Mouse (Mus musculus): ENCODE measurements around the gene Edem2. TPM values are rescaled to one million over a fixed set of nuclear protein-coding genes. Genes with fewer than 3 reads are reported as not detected.

Edem2 gene
- polyA plus RNA-seq, 1 experiment from 2014 or later, result 42.3 TPM

DNA sequence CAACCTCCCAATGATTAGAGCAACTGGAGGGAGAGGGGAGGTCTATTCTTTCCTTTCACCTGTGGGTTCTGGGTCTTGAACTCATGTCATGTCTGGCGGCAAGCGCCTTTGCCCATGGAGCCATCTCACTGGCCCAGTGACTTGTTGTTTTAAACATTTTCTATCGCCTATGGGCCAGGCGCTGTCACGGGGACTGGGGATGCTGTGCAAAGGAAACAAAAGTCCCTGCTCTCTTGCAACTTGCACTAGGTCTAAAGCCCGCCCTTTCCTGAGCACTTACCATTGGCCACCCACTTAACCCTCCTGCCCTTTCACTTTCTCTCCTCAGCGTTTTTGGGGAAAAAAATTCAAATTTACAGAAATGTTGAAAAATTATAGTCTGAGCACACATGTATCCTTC, 32.4 kb downstream of the Edem2 start:
- Histone ChIP-seq H3K9ac (replicated peaks; ENCODE audit: low read depth, low read length) (no peak overlapping the region), H3K27ac (ENCODE audit: low read depth, low read length) (no peak overlapping the region), H3K36me3 (ENCODE audit: control insufficient read depth, insufficient read depth, low read length) (peaks cover 8% of the 10 kb centered on the region), H3K27me3 (ENCODE audit: control insufficient read depth, insufficient read depth, low read length) (no peaks in the 10 kb centered on the region), H3K4me2 (ENCODE audit: low read depth, low read length) (no peak overlapping the region), H3K9me3 (ENCODE audit: control insufficient read depth, low read length) (no peaks in the 10 kb centered on the region), H3K4me1 (ENCODE audit: control insufficient read depth, insufficient read depth, low read length) (no peaks in the 10 kb centered on the region), H3K4me3 (ENCODE audit: low read depth, low read length) (no peak overlapping the region)
- 77% methylated on average over 7 of the region's 7 CpGs for WGBS
- ATAC-seq (ENCODE audit: low read depth), result no peak

DNA sequence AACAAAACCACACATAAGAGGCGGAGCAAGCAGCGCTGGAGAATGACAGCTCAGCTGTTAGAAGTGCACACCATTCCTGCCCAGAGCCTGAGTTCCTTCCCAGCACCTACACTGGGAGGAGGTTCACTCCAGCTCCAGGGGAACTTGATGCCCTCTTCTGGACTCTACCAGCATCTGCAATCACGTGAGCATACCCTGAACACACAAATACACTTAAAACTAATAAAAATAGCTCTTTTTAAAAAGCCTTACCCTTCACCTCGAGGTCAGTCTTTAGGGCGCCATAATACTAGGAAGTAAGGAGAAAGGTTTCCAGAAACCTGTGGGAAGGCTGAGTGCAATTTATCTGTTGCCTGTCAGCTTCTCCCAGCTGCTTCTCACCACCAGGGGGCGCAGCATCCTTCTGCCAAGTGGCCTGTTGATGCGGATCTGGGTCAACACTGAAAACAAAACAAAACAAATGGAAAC, 33.1 kb downstream of the Edem2 start:
- ATAC-seq (ENCODE audit: low read depth), result no peak
- Histone ChIP-seq H3K4me3 (ENCODE audit: low read depth, low read length) (no peak overlapping the region), H3K9ac (replicated peaks; ENCODE audit: low read depth, low read length) (no peak overlapping the region), H3K9me3 (ENCODE audit: control insufficient read depth, low read length) (no peaks in the 10 kb centered on the region), H3K36me3 (ENCODE audit: control insufficient read depth, insufficient read depth, low read length) (peaks cover under 1% of the 10 kb centered on the region; the same call in 1 of the 2 replicates), H3K27ac (ENCODE audit: low read depth, low read length) (no peak overlapping the region), H3K4me2 (ENCODE audit: low read depth, low read length) (no peak overlapping the region), H3K4me1 (ENCODE audit: control insufficient read depth, insufficient read depth, low read length) (peaks cover 2% of the 10 kb centered on the region), H3K27me3 (ENCODE audit: control insufficient read depth, insufficient read depth, low read length) (no peaks in the 10 kb centered on the region)
- 14% methylated on average over 7 of the region's 7 CpGs for WGBS

DNA sequence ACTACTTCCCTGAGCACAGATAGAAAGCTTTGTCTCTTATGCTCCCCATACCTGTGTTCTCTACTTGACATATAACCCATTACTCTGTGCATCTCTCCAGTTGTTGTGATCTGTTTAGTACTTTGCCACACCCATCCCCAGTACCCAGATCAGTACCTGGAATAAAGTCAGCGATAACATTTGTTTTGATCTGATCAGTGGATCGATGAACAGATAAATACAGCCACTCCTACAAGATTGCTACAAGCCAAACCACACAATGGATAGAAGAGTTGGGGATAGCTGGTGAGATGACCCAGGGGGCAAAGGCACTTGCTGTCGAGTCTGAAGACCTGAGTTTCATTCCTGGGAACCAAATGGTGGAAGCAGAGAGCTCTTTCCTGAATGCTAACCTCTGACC, 34.0 kb downstream of the Edem2 start:
- H3K27me3 ChIP-seq (ENCODE audit: control insufficient read depth, insufficient read depth, low read length), result no peaks in the 10 kb centered on the region
- no peak overlapping the region for H3K4me3 ChIP-seq (ENCODE audit: low read depth, low read length)
- H3K27ac ChIP-seq (ENCODE audit: low read depth, low read length), result no peak overlapping the region
- no peaks in the 10 kb centered on the region for H3K9me3 ChIP-seq (ENCODE audit: control insufficient read depth, low read length)
- H3K4me1 ChIP-seq (ENCODE audit: control insufficient read depth, insufficient read depth, low read length), result peaks cover 10% of the 10 kb centered on the region
- H3K9ac ChIP-seq (replicated peaks; ENCODE audit: low read depth, low read length), result no peak overlapping the region
- ATAC-seq (ENCODE audit: low read depth), result no peak
- H3K36me3 ChIP-seq (ENCODE audit: control insufficient read depth, insufficient read depth, low read length), result no peaks in the 10 kb centered on the region
- no peak overlapping the region for H3K4me2 ChIP-seq (ENCODE audit: low read depth, low read length)
- WGBS, result 77% methylated on average over 3 of the region's 3 CpGs

DNA sequence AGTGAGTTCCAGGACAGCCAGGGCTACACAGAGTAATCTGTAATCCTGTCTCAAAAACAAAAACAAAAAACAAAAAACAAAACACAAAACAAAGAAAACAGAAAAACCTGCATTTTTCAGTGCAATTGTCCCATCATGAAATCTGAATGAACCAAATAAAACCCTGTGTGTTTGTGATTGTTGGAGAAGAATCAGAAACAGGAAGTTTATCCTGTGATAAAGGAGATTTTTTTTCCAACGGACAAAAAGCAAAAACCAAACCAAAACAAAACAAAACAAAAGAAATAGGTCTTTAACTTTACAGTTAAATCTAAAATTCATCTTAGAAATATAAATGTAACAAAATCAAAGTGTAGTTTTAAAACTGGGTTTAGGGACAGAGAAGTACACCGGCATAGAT, 34.7 kb downstream of the Edem2 start:
- Histone ChIP-seq H3K4me3 (ENCODE audit: low read depth, low read length) (no peak overlapping the region), H3K9me3 (ENCODE audit: control insufficient read depth, low read length) (no peaks in the 10 kb centered on the region), H3K4me1 (ENCODE audit: control insufficient read depth, insufficient read depth, low read length) (peaks cover 14% of the 10 kb centered on the region), H3K27ac (ENCODE audit: low read depth, low read length) (no peak overlapping the region), H3K27me3 (ENCODE audit: control insufficient read depth, insufficient read depth, low read length) (no peaks in the 10 kb centered on the region), H3K9ac (replicated peaks; ENCODE audit: low read depth, low read length) (no peak overlapping the region), H3K4me2 (ENCODE audit: low read depth, low read length) (no peak overlapping the region), H3K36me3 (ENCODE audit: control insufficient read depth, insufficient read depth, low read length) (no peaks in the 10 kb centered on the region)
- WGBS, result 74% methylated on average over 2 of the region's 2 CpGs
- ATAC-seq (ENCODE audit: low read depth), result no peak

DNA sequence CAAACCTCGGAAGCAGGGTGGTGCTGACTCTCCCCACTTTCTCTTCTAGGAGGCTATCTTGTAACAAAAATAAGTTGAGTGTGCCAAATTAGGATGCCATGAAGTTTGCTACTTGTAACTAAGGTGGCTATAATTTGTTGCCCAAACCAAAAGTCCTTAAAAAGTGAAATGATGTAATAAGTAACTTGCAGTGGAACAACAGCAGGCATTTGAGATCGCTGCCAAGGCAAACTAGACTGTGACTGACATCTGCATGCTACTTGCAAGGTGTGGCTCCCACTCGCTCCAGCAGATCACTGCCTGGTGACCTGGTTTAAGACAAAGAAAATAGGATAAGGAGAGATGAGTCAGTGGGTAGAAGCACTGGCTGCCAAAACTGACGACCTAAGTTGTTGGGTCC, 36.1 kb downstream of the Edem2 start:
- no peak overlapping the region for H3K27ac ChIP-seq (ENCODE audit: low read depth, low read length)
- no peak overlapping the region for H3K4me3 ChIP-seq (ENCODE audit: low read depth, low read length)
- no peaks in the 10 kb centered on the region for H3K9me3 ChIP-seq (ENCODE audit: control insufficient read depth, low read length)
- H3K36me3 ChIP-seq (ENCODE audit: control insufficient read depth, insufficient read depth, low read length), result no peaks in the 10 kb centered on the region
- H3K4me2 ChIP-seq (ENCODE audit: low read depth, low read length), result no peak overlapping the region
- WGBS, result 81% methylated on average over 4 of the region's 4 CpGs
- no peak overlapping the region for H3K9ac ChIP-seq (replicated peaks; ENCODE audit: low read depth, low read length)
- no peaks in the 10 kb centered on the region for H3K27me3 ChIP-seq (ENCODE audit: control insufficient read depth, insufficient read depth, low read length)
- ATAC-seq (ENCODE audit: low read depth), result no peak
- peaks cover 17% of the 10 kb centered on the region for H3K4me1 ChIP-seq (ENCODE audit: control insufficient read depth, insufficient read depth, low read length)

DNA sequence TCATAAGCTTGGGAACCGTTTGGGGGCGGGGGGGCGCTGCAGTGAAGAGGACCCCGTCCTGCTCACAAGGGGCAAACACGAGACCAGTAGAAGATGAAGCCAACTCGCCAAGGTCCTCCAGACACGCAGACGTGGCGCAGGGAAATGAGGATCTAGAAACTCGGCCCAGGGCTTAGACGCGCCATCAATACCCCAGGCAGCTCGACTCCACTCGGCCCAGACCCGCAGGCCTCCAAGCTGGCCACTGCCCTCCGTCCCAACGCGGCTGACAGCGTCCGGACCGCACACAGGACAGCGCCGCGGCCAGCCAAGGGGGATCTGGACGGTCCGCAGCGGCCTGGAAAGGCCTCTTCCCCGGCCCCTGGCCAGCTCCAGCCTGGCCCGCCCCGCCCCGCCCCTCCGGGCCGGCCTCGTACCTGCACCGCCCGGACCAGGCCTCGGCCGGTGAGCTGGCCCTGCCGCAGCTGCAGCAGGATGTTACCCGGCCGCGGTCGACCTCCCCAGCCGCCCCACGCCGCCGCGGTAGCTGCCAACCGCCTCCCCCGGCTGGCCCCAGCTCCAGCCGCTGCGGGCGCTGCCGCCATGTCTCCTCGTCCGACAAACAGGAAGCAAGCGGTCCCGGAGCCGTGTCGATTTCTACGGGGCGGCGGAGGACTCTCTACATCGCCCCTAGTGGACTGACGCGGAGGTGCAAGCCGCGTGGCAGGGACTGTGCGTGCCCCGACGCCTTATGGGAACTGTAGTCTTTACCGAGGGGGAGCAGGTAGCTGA, 37.4 kb downstream of the Edem2 start, which contains the start of gene Trpc4ap:
Gene Trpc4ap, minus strand, starts transcription at position 662 of the 771 bp plus-strand sequence.
- H3K9ac ChIP-seq (replicated peaks; ENCODE audit: low read depth, low read length), result peak within 1 kb of the TSS; percentile 91
- H3K4me1 ChIP-seq (ENCODE audit: control insufficient read depth, insufficient read depth, low read length), result peaks cover 17% of the 10 kb centered on the region
- no peaks in the 10 kb centered on the region for H3K27me3 ChIP-seq (ENCODE audit: control insufficient read depth, insufficient read depth, low read length)
- peak within 1 kb of the TSS; percentile 76 for H3K4me3 ChIP-seq (ENCODE audit: low read depth, low read length)
- peak; percentile 95 for ATAC-seq (ENCODE audit: low read depth)
- WGBS, result 0% methylated on average over 59 of the region's 72 CpGs
- H3K9me3 ChIP-seq (ENCODE audit: control insufficient read depth, low read length), result no peaks in the 10 kb centered on the region
- peak within 1 kb of the TSS; percentile 90 for H3K27ac ChIP-seq (ENCODE audit: low read depth, low read length)
- H3K36me3 ChIP-seq (ENCODE audit: control insufficient read depth, insufficient read depth, low read length), result no peaks in the 10 kb centered on the region
- H3K4me2 ChIP-seq (ENCODE audit: low read depth, low read length), result peak within 1 kb of the TSS; percentile 85

DNA sequence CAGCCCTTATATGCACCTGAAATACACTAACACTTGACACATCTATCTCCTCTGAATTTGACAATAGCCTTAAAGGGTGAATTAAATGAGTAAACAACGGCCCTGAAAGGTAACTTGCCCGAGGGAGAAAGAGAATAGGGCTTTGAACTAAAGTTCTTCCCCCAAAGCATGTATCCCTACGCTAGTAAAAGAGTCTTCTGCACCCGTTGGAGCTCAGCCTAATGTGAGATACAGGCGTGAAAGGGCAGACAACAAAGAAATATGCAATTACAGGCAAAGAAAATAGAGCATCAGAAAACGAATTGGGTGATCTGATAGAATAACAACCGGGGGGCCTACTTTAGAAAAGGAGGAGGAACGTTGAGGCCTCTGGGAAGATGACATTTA, 37.9 kb downstream of the Edem2 start:
- Histone ChIP-seq H3K9me3 (ENCODE audit: control insufficient read depth, low read length) (no peaks in the 10 kb centered on the region), H3K9ac (replicated peaks; ENCODE audit: low read depth, low read length) (peak overlapping the region; percentile 91), H3K27me3 (ENCODE audit: control insufficient read depth, insufficient read depth, low read length) (no peaks in the 10 kb centered on the region), H3K4me2 (ENCODE audit: low read depth, low read length) (peak overlapping the region; percentile 85), H3K4me3 (ENCODE audit: low read depth, low read length) (peak overlapping the region; percentile 76), H3K4me1 (ENCODE audit: control insufficient read depth, insufficient read depth, low read length) (peaks cover 17% of the 10 kb centered on the region), H3K27ac (ENCODE audit: low read depth, low read length) (peak overlapping the region; percentile 90), H3K36me3 (ENCODE audit: control insufficient read depth, insufficient read depth, low read length) (no peaks in the 10 kb centered on the region)
- no peak for ATAC-seq (ENCODE audit: low read depth)
- WGBS, result 3% methylated on average over 8 of the region's 8 CpGs

DNA sequence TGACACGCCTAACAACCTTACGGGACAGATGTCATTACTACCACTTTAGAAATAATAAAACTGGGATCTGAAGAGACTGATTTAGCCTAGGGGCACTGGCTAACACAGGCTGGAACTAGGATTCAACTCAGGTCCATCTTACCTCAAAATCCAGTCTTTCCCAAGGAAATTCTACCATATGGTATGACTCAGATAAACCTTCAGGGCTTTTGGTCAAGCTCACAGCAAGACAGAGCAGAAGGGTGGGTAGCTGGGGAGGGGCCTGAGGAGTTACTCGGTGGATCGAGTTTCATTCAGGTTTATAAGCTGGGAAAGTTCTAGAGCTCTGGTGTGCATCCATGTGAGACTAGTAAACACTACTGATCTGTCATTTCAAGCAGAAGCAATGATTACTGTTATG, 40.1 kb downstream of the Edem2 start:
- Histone ChIP-seq H3K27me3 (ENCODE audit: control insufficient read depth, insufficient read depth, low read length) (no peaks in the 10 kb centered on the region), H3K27ac (ENCODE audit: low read depth, low read length) (no peak overlapping the region), H3K4me1 (ENCODE audit: control insufficient read depth, insufficient read depth, low read length) (peaks cover 17% of the 10 kb centered on the region), H3K9ac (replicated peaks; ENCODE audit: low read depth, low read length) (no peak overlapping the region), H3K9me3 (ENCODE audit: control insufficient read depth, low read length) (no peaks in the 10 kb centered on the region), H3K4me2 (ENCODE audit: low read depth, low read length) (no peak overlapping the region), H3K36me3 (ENCODE audit: control insufficient read depth, insufficient read depth, low read length) (no peaks in the 10 kb centered on the region), H3K4me3 (ENCODE audit: low read depth, low read length) (no peak overlapping the region)
- ATAC-seq (ENCODE audit: low read depth), result no peak
- 88% methylated on average over 4 of the region's 4 CpGs for WGBS

DNA sequence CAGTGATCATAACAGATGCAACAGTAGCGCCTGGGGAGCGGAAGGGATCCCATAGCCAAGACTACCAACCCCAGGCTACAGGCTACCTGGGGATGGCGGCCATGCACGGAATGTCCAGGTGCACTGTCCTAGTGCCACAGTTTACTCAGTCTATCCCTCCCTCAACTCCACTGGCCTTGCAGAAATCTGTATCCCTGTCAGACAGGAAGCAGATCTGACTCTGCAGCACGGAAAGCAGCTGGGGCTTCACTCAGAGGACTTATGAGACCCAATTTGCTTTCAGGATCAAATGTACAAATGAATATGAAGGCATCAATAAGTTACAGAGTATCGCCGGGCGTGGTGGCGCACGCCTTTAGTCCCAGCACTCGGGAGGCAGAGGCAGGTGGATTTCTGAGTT, 41.5 kb downstream of the Edem2 start:
- Histone ChIP-seq H3K4me1 (ENCODE audit: control insufficient read depth, insufficient read depth, low read length) (peaks cover 17% of the 10 kb centered on the region), H3K27ac (ENCODE audit: low read depth, low read length) (no peak overlapping the region), H3K36me3 (ENCODE audit: control insufficient read depth, insufficient read depth, low read length) (no peaks in the 10 kb centered on the region), H3K27me3 (ENCODE audit: control insufficient read depth, insufficient read depth, low read length) (no peaks in the 10 kb centered on the region), H3K4me3 (ENCODE audit: low read depth, low read length) (no peak overlapping the region), H3K9me3 (ENCODE audit: control insufficient read depth, low read length) (no peaks in the 10 kb centered on the region), H3K4me2 (ENCODE audit: low read depth, low read length) (no peak overlapping the region), H3K9ac (replicated peaks; ENCODE audit: low read depth, low read length) (no peak overlapping the region)
- 98% methylated on average over 11 of the region's 11 CpGs for WGBS
- ATAC-seq (ENCODE audit: low read depth), result no peak
